Mouse (Mus musculus): ENCODE data around the gene Olfr1442. TPM values are rescaled to one million over a fixed set of nuclear protein-coding genes. Genes with fewer than 3 reads are reported as not detected.
"Not testable (repeated sequence)": the region's sequence is repeated elsewhere in the genome, so short reads cannot be mapped to it uniquely, and the experiment has no call there.

Gene Olfr1442
- total RNA-seq (2021) = not detected

DNA sequence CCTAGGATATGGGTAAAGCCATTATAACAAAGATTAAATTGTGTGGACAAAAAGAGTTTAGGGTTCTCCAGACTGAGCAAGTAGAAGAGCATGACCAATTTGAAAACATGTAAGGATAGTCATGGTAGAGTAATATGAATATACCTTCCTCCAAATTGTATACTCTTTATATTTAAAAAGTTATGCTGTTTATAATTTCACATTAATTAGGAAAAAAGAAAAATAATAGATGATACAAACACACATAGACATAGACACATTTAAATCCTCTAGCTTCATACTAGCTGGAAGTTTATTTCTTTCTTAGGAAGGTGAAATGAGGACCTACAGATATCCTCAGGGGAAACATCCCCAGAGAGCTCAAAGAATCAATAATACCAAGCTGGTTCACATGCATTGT, at the start of gene Olfr1442:
TSS of gene Olfr1442 (plus strand) at position 301 of the 400 bp plus-strand sequence.
- DNase-seq = no peak

- no peak for DNase-seq
Measured at GRCm38 (mm10) chr19:12633176-12633575, 37.1 kb upstream of the Olfr1442 start, which contains the start of gene Glyat. TSS of gene Glyat (plus strand) at chr19:12633308.

DNA sequence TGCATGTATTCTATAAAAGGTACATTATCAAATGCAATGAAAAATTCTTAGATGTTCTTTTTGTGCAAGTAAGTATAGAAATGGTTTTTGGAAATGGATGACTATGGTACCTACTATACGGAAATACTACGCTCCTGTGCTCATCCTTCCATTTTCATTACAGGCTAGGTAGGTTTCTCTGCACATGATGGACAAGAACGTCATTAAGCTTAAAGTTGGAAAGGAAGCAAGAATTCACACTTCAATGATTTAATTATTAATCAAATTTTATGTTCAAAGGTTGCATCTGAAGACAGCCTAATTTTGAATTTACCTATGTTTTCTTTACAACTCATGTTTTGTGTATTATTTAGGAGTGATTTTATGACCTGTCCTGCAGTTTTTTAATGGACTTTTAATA, 36.0 kb upstream of the Olfr1442 start:
- no peak for DNase-seq

DNA sequence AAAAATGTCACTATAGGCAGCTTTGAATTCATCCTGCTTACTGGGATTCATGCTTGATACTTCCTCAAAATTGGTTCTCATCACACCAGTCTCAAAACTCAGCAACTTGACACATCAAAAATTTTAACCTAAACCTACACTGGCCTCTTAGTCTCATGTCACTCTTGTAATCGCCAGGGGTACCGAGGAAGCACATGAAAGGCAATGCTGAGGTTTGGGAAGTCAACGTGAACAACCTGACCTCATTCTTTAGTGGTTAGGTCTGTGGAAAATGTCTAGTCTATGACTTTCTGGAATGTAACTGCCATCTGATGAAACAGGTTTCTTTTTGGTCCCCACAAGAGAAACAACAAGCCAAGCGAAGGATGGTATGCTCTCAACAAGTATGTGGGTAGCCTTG, 35.3 kb upstream of the Olfr1442 start:
- no peak for DNase-seq

GRCm38 (mm10) chr19:12636863-12637262, 33.4 kb upstream of the Olfr1442 start:
- no peak for DNase-seq

- no peak for DNase-seq
Measured at GRCm38 (mm10) chr19:12638049-12638448, 32.2 kb upstream of the Olfr1442 start.

DNA sequence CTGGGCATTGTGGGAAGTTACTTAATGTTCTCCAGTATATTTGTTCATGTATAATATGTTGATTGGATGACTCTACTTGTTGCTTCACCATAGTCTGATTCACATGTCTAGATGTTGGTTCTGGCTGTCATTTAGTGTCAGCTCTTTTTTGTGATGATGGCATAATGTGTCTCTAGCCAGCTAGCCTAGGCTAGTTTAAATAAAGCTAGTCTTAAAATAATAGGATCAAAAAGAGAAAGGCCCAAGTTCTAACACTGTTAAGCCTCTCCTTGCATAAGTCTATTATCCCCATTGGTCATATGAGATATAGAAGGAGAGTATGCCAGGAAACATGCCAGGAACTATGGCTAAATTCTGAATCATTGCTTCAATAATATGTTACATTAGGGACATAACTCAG, 20.7 kb upstream of the Olfr1442 start:
- DNase-seq = no peak

GRCm38 (mm10) chr19:12666156-12666555, 4.1 kb upstream of the Olfr1442 start:
- no peak for DNase-seq

DNA sequence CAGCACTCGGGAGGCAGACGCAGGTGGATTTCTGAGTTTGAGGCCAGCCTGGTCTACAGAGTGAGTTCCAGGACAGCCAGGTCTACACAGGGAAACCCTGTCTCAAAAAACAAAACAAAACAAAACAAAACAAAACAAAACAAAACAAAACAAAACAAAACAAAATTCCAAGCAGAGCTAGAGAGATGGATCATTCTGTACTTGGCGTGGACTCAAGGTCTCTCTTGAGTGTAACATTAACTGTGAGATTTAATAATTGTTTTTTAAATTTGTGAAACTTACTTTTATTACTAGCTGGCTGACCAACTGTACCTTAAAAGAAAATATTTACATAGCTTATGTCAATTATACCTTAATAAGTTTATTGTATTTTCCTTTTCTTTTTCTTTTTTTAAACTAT, 1.6 kb upstream of the Olfr1442 start:
- DNase-seq = not testable (repeated sequence)

DNA sequence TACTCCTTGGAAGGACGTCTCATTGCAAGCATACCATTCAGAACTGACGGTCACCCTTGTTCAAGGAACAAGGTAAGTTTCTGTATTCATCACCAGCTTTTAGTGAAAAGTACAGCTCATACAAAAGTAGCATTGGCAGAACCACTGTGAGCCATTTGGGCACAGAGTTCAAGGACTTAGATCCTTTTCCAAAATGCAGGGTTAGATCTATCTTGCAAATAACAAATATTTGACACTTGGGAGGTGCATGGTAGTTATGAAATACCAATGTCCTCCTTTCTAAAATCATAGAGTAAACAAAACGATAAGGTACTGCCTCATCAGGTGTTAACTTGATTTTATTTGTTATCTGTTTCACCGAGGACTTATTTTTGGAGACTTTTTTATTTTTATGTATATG, 812 bp downstream of the Olfr1442 start:
- no peak for DNase-seq

- DNase-seq = no peak
Measured at GRCm38 (mm10) chr19:12677812-12678211, 7.6 kb downstream of the Olfr1442 start, which contains the start of gene Olfr1443. TSS of gene Olfr1443 (plus strand) at chr19:12678112.

DNA sequence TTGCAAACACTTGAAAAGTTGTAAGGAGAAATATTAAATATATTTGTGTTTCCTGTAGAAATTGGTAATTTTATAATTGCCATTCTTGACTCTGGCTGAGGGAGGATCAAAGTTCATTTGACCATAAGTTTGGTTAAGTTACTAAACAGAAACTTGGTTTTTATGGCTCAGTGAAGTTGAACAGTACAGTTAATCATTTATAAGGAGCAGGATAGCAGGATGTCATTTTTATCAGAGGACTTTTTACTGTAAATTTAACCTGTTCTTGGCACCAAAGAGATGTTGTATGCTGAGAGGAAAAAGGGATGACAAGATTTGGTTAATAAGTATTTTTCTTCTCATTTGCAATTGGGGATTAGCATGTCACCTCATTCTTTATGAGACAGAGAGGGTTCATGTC, 14.4 kb downstream of the Olfr1442 start:
- DNase-seq = no peak

DNA sequence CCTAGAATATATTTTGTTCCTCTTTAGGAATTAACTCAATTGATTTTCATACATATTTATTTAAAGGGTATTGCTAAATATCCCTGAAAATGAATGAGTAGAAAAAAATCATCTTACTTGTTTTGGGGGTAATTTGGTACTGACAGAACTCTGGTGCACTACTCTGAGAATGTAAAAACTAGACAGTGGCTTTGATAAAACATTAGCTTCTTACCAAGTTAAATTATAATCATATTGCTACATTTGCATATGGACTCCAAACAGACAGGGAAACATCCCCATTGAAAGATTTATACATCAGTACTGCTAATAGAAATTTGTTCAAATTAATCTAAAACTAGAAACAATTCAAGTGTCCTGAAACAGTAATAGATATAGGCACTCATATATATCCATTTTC, 15.0 kb downstream of the Olfr1442 start:
- no peak for DNase-seq

DNA sequence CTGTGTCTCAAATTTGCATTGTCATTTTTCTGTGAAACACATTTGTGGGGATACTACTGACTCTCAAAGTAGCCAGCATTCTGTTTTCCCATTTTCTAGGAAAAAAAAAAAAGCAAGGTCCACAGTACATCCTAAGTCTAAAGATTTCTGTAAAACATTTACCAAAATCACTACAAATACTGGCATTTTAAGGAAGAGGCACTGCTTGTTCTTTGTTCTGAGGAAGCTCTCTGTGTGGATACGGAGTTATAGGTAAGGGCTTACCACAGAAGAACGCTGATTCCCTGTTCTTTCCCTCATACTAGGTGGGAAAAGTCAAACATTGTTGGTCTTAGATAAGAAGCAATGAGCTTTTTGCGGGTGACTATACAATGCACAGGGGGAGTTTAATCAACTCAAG, 25.4 kb downstream of the Olfr1442 start, which contains the start of gene Keg1:
TSS of gene Keg1 (plus strand) at position 197 of the 400 bp plus-strand sequence.
- no peak for DNase-seq

DNA sequence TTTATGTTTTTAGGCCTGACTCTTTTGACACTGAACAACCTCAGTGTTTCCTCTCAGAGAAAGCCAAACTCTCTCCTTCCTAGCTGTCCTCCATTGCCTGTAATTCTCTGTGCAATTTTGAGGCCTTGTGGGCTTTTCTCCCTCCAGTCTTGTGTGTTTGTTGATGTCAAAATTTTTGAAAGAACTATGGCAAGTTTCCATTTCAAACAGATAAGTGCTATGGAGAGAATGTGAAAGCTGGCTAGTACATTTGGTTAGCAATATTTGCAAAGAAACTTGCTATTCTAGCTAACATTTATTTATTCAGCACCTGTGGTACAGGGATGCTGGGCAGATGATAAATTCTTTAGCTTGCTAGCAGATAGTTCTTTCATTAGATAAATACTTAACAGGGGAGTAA, 26.0 kb downstream of the Olfr1442 start:
- DNase-seq = no peak

GRCm38 (mm10) chr19:12708458-12708857, 38.2 kb downstream of the Olfr1442 start:
- no peak for DNase-seq

DNA sequence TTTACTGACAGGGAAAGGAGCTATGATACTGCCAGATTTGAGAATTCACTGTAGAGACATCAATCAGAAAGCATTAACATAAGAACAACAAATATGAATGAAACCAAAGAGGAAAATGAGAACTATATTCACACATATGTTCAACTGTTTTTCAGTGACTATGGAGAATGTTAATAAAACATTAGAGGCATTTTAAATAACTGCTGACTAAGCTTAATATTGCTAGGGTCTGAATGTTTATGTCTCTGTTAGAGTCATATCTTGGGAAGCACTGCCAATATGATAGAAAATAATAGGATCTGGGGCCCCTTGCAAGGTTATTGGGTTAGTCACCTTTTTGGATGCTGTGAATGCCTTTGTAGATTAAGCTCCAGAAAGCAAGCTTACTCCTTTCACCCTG, 38.7 kb downstream of the Olfr1442 start:
- no peak for DNase-seq

DNA sequence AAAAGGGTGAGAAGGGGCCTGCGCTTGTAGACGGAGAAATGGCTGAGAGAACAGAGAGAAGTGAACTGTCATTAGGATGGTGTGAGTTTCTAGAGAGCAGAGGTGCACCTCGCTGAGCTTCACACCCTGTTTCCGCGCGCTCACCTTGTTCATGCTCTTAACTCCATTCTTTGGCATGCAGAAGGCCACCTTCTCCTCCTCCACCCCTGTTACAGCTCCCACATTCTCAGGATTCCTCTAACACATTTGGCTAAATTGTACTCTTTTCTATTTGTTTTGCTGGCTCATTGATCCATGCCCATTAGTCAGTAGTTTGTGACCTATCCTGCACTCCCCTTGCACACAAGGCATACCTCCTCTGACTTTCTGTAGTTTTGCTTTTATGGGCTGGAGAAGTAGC, 49.0 kb downstream of the Olfr1442 start:
- DNase-seq = no peak

GRCm38 (mm10) chr19:12720463-12720862, 50.2 kb downstream of the Olfr1442 start:
- no peak for DNase-seq

DNA sequence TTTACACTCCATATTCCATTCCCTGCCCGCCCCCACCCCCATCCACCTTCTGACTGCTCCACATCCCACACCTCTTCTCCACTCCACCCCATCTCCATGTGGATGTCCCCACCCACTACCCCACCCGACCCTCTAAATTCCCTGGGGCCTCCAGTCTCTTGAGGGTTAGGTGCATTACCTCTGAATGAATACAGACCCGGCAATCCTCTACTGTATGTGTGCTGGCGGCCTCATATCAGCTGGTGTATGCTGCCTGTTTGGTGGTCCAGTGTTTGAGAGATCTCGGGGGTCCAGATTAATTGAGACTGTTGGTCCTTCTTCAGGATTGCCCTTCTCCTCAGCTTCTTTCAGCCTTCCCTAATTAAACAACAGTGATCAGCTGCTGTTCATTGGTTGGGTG, 50.7 kb downstream of the Olfr1442 start:
- not testable (repeated sequence) for DNase-seq

DNA sequence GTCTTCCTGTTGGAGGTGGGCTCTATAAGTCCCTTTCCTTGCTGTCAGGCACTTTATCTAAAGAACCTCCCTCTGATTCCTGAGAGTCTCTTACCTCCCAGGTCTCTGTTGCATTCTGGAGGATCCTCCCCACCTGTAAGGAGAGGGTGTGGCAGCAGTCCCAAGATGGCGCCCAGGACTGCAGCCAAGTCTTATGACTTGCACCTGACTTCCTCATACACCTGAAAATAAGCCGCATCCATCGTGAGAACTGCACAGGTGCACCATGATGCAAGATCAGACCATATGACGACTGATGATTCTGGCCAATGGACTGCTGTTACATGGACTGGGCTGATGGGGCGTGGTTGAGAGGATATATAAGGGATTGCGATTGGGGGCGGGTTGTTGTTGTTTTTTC, 51.4 kb downstream of the Olfr1442 start:
- not testable (repeated sequence) for DNase-seq

GRCm38 (mm10) chr19:12722308-12722707, 52.1 kb downstream of the Olfr1442 start:
- peak in 1 of 2 experiments; percentile 4 for DNase-seq

- DNase-seq = no peak
Measured at GRCm38 (mm10) chr19:12725851-12726250, 55.6 kb downstream of the Olfr1442 start.

All from layer of hippocampus, postnatal 36 days (tissue).